Mouse (Mus musculus): ENCODE results near the gene Gapdh. TPM values are rescaled to one million over a fixed set of nuclear protein-coding genes. Genes with fewer than 3 reads are reported as not detected.

Gapdh gene
- polyA plus RNA-seq, 1 experiment from 2014 or later = 2,731 TPM

DNA sequence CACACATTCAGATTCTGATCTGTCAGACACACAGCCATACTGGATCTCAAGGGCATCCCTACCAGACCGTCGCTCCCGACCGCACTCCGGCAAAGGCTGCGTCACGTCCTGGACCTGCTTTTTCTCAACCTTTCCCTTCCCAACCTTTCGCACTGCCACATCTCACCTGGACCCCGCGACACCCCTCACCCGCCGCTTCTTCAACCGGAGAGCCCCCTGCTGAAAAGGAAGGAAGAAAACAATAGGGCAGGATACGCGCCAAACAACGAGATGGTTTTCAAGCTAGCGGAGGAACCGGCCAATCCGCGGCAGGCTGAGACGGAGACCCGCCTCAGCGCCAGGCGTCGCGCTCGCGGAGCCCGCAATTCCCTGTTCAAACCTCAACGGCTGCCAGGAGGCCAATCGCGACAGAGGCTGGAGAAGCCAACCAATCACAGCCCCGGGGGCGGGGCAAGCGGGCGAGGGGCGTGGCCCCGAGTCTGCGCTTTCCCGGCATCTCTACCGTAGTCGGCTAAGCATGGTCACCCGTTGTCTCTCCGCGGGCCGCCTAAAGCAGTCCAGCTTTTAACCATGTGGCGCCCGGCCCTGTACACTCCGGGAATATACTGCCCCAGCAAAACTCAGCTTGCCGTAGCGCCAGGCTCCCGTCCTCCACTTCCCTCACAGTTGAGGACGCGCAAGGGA lies 25.2 kb upstream of the Gapdh start, which contains the start of the genes Ncapd2 and Mrpl51:
Ncapd2 (minus strand) TSS at position 370 of the 684 bp plus-strand sequence.
Mrpl51 (plus strand) TSS at position 470 of the 684 bp plus-strand sequence.
- Histone ChIP-seq H3K27ac (replicated peaks) (peak within 1 kb of the TSS; percentile 99), H3K4me3 (peak within 1 kb of the TSS; percentile 84), H3K4me1 (peaks cover 29% of the 10 kb centered on the region), H3K27me3 (replicated peaks; ENCODE audit: low read depth, poor library complexity, severe bottlenecking) (no peaks in the 10 kb centered on the region), H3K36me3 (replicated peaks) (peaks cover 61% of the 10 kb centered on the region), H3K9me3 (no peaks in the 10 kb centered on the region)
- under 1% methylated on average over 54 of the region's 54 CpGs for WGBS
- DNase-seq (ENCODE audit: low spot score) = peak; percentile 99

GRCm38 (mm10) chr6:125190816-125191215 lies 24.5 kb upstream of the Gapdh start:
- H3K27ac ChIP-seq (replicated peaks) = peak overlapping the region; percentile 99
- no peaks in the 10 kb centered on the region for H3K9me3 ChIP-seq
- peaks cover 24% of the 10 kb centered on the region for H3K4me1 ChIP-seq
- H3K36me3 ChIP-seq (replicated peaks) = peaks cover 67% of the 10 kb centered on the region
- DNase-seq (ENCODE audit: low spot score) = no peak
- no peaks in the 10 kb centered on the region for H3K27me3 ChIP-seq (replicated peaks; ENCODE audit: low read depth, poor library complexity, severe bottlenecking)
- peak overlapping the region; percentile 84 for H3K4me3 ChIP-seq

- no peaks in the 10 kb centered on the region for H3K27me3 ChIP-seq (replicated peaks; ENCODE audit: low read depth, poor library complexity, severe bottlenecking)
- 96% methylated on average over 10 of the region's 10 CpGs for WGBS
- H3K36me3 ChIP-seq (replicated peaks) = peaks cover 88% of the 10 kb centered on the region
- no peaks in the 10 kb centered on the region for H3K9me3 ChIP-seq
- peaks cover 9% of the 10 kb centered on the region for H3K4me1 ChIP-seq
- no peak overlapping the region for H3K4me3 ChIP-seq
- DNase-seq (ENCODE audit: low spot score) = no peak
- H3K27ac ChIP-seq (replicated peaks) = no peak overlapping the region
Measured at GRCm38 (mm10) chr6:125186203-125186602, 19.9 kb upstream of the Gapdh start.

GRCm38 (mm10) chr6:125182133-125182532 lies 15.9 kb upstream of the Gapdh start:
- no peak overlapping the region for H3K4me3 ChIP-seq
- peaks cover 100% of the 10 kb centered on the region for H3K36me3 ChIP-seq (replicated peaks)
- WGBS = 90% methylated on average over 5 of the region's 5 CpGs
- H3K27ac ChIP-seq (replicated peaks) = no peak overlapping the region
- no peaks in the 10 kb centered on the region for H3K9me3 ChIP-seq
- no peaks in the 10 kb centered on the region for H3K27me3 ChIP-seq (replicated peaks; ENCODE audit: low read depth, poor library complexity, severe bottlenecking)
- H3K4me1 ChIP-seq = no peaks in the 10 kb centered on the region
- DNase-seq (ENCODE audit: low spot score) = no peak

DNA sequence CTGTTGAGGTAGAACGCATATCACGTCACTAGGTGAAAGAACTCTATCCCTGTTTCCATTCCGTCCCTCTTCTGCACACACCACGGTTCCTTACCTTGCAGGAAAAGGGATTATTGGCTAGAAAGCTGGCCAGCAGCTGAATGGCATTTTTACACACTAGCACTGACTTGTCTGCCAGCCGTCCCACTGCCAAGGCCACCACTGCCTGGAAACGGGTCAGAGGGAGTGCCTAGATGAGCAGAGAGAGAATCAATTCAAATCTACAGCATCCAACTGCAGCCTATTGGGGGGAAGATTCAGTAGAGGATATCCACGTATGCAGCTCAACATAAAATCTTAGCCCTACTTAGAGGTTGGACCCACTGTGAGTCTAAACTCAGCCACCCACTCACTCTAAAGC lies 13.3 kb upstream of the Gapdh start:
- no peaks in the 10 kb centered on the region for H3K9me3 ChIP-seq
- no peak for DNase-seq (ENCODE audit: low spot score)
- H3K4me3 ChIP-seq = no peak overlapping the region
- peaks cover 100% of the 10 kb centered on the region for H3K36me3 ChIP-seq (replicated peaks)
- H3K27me3 ChIP-seq (replicated peaks; ENCODE audit: low read depth, poor library complexity, severe bottlenecking) = no peaks in the 10 kb centered on the region
- H3K4me1 ChIP-seq = no peaks in the 10 kb centered on the region
- 92% methylated on average over 7 of the region's 7 CpGs for WGBS
- H3K27ac ChIP-seq (replicated peaks) = no peak overlapping the region

GRCm38 (mm10) chr6:125175469-125175868 lies 9.2 kb upstream of the Gapdh start:
- H3K4me3 ChIP-seq = no peak overlapping the region
- no peaks in the 10 kb centered on the region for H3K4me1 ChIP-seq
- no peaks in the 10 kb centered on the region for H3K27me3 ChIP-seq (replicated peaks; ENCODE audit: low read depth, poor library complexity, severe bottlenecking)
- no peaks in the 10 kb centered on the region for H3K9me3 ChIP-seq
- peaks cover 100% of the 10 kb centered on the region for H3K36me3 ChIP-seq (replicated peaks)
- no peak for DNase-seq (ENCODE audit: low spot score)
- no peak overlapping the region for H3K27ac ChIP-seq (replicated peaks)
- 94% methylated on average over 5 of the region's 5 CpGs for WGBS

DNA sequence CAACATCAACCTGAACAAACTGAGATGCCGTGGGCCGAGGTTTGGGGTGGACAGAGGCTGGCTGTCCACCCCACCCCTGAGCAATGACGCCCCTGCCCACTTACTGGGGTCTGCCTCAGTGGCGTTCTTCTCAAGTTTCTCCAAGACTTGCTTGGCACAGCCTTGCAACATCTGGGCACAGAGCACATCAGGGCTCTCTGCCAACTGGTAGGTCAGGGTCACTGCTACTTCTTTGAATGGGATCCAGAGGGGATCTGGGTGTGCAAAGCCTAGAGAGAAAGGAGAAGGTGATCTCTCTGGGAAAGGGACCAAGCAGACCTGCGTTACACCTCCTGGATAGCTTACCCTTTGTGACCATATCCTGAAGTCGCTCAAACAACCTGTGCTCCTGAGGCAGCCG lies 7.0 kb upstream of the Gapdh start:
- Histone ChIP-seq H3K27me3 (replicated peaks; ENCODE audit: low read depth, poor library complexity, severe bottlenecking) (no peaks in the 10 kb centered on the region), H3K4me3 (no peak overlapping the region), H3K4me1 (no peaks in the 10 kb centered on the region), H3K27ac (replicated peaks) (no peak overlapping the region), H3K36me3 (replicated peaks) (peaks cover 100% of the 10 kb centered on the region), H3K9me3 (no peaks in the 10 kb centered on the region)
- 96% methylated on average over 7 of the region's 7 CpGs for WGBS
- no peak for DNase-seq (ENCODE audit: low spot score)

DNA sequence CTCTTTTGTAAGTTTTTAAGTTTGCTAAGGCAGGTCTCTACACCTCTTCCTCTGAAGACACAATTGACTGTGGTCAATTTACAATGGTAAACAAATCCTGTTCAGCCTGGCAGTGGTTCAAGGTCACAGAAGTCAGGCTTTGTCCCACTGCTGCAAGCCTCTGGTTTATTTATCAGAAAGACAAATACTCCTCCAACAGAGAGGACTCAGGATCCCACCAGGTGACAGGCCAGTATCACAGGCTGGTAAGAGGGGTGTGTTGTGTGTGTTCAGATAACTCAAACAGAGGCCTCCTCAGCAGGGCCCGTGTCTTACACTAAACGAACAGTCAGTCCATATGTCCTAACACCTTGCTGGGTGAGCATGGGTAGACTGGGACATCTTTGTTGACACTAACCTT lies 6.2 kb upstream of the Gapdh start:
- Histone ChIP-seq H3K36me3 (replicated peaks) (peaks cover 100% of the 10 kb centered on the region), H3K4me1 (peaks cover 7% of the 10 kb centered on the region), H3K27ac (replicated peaks) (no peak overlapping the region), H3K9me3 (no peaks in the 10 kb centered on the region), H3K27me3 (replicated peaks; ENCODE audit: low read depth, poor library complexity, severe bottlenecking) (no peaks in the 10 kb centered on the region), H3K4me3 (no peak overlapping the region)
- WGBS = 92% methylated on average over 2 of the region's 2 CpGs
- DNase-seq (ENCODE audit: low spot score) = no peak

GRCm38 (mm10) chr6:125170194-125170593 lies 3.9 kb upstream of the Gapdh start:
- no peak overlapping the region for H3K27ac ChIP-seq (replicated peaks)
- H3K4me3 ChIP-seq = no peak overlapping the region
- H3K9me3 ChIP-seq = no peaks in the 10 kb centered on the region
- H3K4me1 ChIP-seq = peaks cover 25% of the 10 kb centered on the region
- no peak for DNase-seq (ENCODE audit: low spot score)
- no peaks in the 10 kb centered on the region for H3K27me3 ChIP-seq (replicated peaks; ENCODE audit: low read depth, poor library complexity, severe bottlenecking)
- H3K36me3 ChIP-seq (replicated peaks) = peaks cover 90% of the 10 kb centered on the region
- WGBS = 94% methylated on average over 6 of the region's 6 CpGs

GRCm38 (mm10) chr6:125168086-125168485 lies 1.8 kb upstream of the Gapdh start:
- Histone ChIP-seq H3K27me3 (replicated peaks; ENCODE audit: low read depth, poor library complexity, severe bottlenecking) (no peaks in the 10 kb centered on the region), H3K27ac (replicated peaks) (no peak overlapping the region), H3K9me3 (no peaks in the 10 kb centered on the region), H3K4me1 (peaks cover 37% of the 10 kb centered on the region), H3K4me3 (no peak overlapping the region), H3K36me3 (replicated peaks) (peaks cover 88% of the 10 kb centered on the region)
- DNase-seq (ENCODE audit: low spot score) = no peak
- WGBS = 94% methylated on average over 14 of the region's 14 CpGs

GRCm38 (mm10) chr6:125166861-125167650 lies 789 bp upstream of the Gapdh start:
- no peaks in the 10 kb centered on the region for H3K9me3 ChIP-seq
- H3K4me1 ChIP-seq = peaks cover 45% of the 10 kb centered on the region
- H3K27me3 ChIP-seq (replicated peaks; ENCODE audit: low read depth, poor library complexity, severe bottlenecking) = no peaks in the 10 kb centered on the region
- 20% methylated on average over 10 of the region's 10 CpGs for WGBS
- peaks cover 88% of the 10 kb centered on the region for H3K36me3 ChIP-seq (replicated peaks)
- peak overlapping the region; percentile 99 for H3K27ac ChIP-seq (replicated peaks)
- peak overlapping the region; percentile 93 for H3K4me3 ChIP-seq
- peak; percentile 58 for DNase-seq (ENCODE audit: low spot score)

- H3K27me3 ChIP-seq (replicated peaks; ENCODE audit: low read depth, poor library complexity, severe bottlenecking) = no peaks in the 10 kb centered on the region
- H3K4me1 ChIP-seq = peaks cover 58% of the 10 kb centered on the region
- H3K4me3 ChIP-seq = peak overlapping the region; percentile 93
- H3K27ac ChIP-seq (replicated peaks) = peak overlapping the region; percentile 99
- peaks cover 88% of the 10 kb centered on the region for H3K36me3 ChIP-seq (replicated peaks)
- no peaks in the 10 kb centered on the region for H3K9me3 ChIP-seq
- WGBS = under 1% methylated on average over 36 of the region's 36 CpGs
- peak; percentile 97 for DNase-seq (ENCODE audit: low spot score)
Measured at GRCm38 (mm10) chr6:125165328-125165891, 857 bp downstream of the Gapdh start.

All from embryonic facial prominence, embryonic 10.5 days (tissue).